Mouse (Mus musculus): ENCODE data around the gene Ripor3.
"Not testable (repeated sequence)": the region's sequence is repeated elsewhere in the genome, so short reads cannot be mapped to it uniquely, and the experiment has no call there.

The Ripor3 gene

GRCm38 (mm10) chr2:168009936-168010668, at the start of gene Ripor3:
Ripor3 (minus strand) TSS chr2:168010618.
- in situ Hi-C loops (cut with MboI; ENCODE audit: low sequenced_read_pairs), result no loop called here

- in situ Hi-C loops (cut with MboI; ENCODE audit: low sequenced_read_pairs), result no loop called here
Observed at GRCm38 (mm10) chr2:168059200-168059790, 48.9 kb upstream of the Ripor3 start.

- in situ Hi-C loops (cut with MboI; ENCODE audit: low sequenced_read_pairs), result no loop called here
Observed at GRCm38 (mm10) chr2:168058488-168059199, 48.2 kb upstream of the Ripor3 start.

GRCm38 (mm10) chr2:168057876-168058275, 47.5 kb upstream of the Ripor3 start:
- in situ Hi-C loops (cut with MboI; ENCODE audit: low sequenced_read_pairs), result not testable (repeated sequence)

- in situ Hi-C loops (cut with MboI; ENCODE audit: low sequenced_read_pairs), result no loop called here
Observed at GRCm38 (mm10) chr2:168056666-168056933, 46.2 kb upstream of the Ripor3 start.

- in situ Hi-C loops (cut with MboI; ENCODE audit: low sequenced_read_pairs), result no loop called here
Observed at GRCm38 (mm10) chr2:168055910-168056665, 45.7 kb upstream of the Ripor3 start.

GRCm38 (mm10) chr2:168054142-168054541, 43.7 kb upstream of the Ripor3 start:
- in situ Hi-C loops (cut with MboI; ENCODE audit: low sequenced_read_pairs), result no loop called here

GRCm38 (mm10) chr2:168052689-168053088, 42.3 kb upstream of the Ripor3 start:
- in situ Hi-C loops (cut with MboI; ENCODE audit: low sequenced_read_pairs), result no loop called here

GRCm38 (mm10) chr2:168052156-168052555, 41.7 kb upstream of the Ripor3 start:
- in situ Hi-C loops (cut with MboI; ENCODE audit: low sequenced_read_pairs), result no loop called here

GRCm38 (mm10) chr2:168050000-168050942, 39.9 kb upstream of the Ripor3 start:
- in situ Hi-C loops (cut with MboI; ENCODE audit: low sequenced_read_pairs), result no loop called here

GRCm38 (mm10) chr2:168049002-168049635, 38.7 kb upstream of the Ripor3 start:
- in situ Hi-C loops (cut with MboI; ENCODE audit: low sequenced_read_pairs), result no loop called here

GRCm38 (mm10) chr2:168046467-168046866, 36.0 kb upstream of the Ripor3 start:
- in situ Hi-C loops (cut with MboI; ENCODE audit: low sequenced_read_pairs), result no loop called here

- in situ Hi-C loops (cut with MboI; ENCODE audit: low sequenced_read_pairs), result no loop called here
Observed at GRCm38 (mm10) chr2:168045771-168046170, 35.4 kb upstream of the Ripor3 start.

GRCm38 (mm10) chr2:168045357-168045756, 34.9 kb upstream of the Ripor3 start:
- in situ Hi-C loops (cut with MboI; ENCODE audit: low sequenced_read_pairs), result no loop called here

- in situ Hi-C loops (cut with MboI; ENCODE audit: low sequenced_read_pairs), result no loop called here
Observed at GRCm38 (mm10) chr2:168044681-168045287, 34.4 kb upstream of the Ripor3 start.

- in situ Hi-C loops (cut with MboI; ENCODE audit: low sequenced_read_pairs), result no loop called here
Observed at GRCm38 (mm10) chr2:168042019-168042418, 31.6 kb upstream of the Ripor3 start.

- in situ Hi-C loops (cut with MboI; ENCODE audit: low sequenced_read_pairs), result no loop called here
Observed at GRCm38 (mm10) chr2:168040751-168041150, 30.3 kb upstream of the Ripor3 start.

GRCm38 (mm10) chr2:168037063-168037462, 26.6 kb upstream of the Ripor3 start:
- in situ Hi-C loops (cut with MboI; ENCODE audit: low sequenced_read_pairs), result no loop called here

GRCm38 (mm10) chr2:168035907-168036306, 25.5 kb upstream of the Ripor3 start:
- in situ Hi-C loops (cut with MboI; ENCODE audit: low sequenced_read_pairs), result no loop called here

Measured in CH12F3 (cell line).